ENCODE assay signal across 10 mouse cellular contexts in genomic region chr16:31016169-31016568, GRCm38 (mm10).
A peak's percentile ranks its signal among the peaks of the same experiment; 100 is the strongest.
DNase-seq lines count a peak whose midpoint lies in the region; ATAC-seq lines count a peak whose summit lies in the region.
"Had no signal": no experiment of that assay in that cellular context is flagged by ENCODE, and none has a peak within 500 bp of the region (broad histone marks: within the 10 kb centered on the region; RNA-seq: fewer than 3 reads in every experiment).

No protein-coding gene starts in this region.

- no peaks in the 10 kb centered on the region for H3K36me3 ChIP-seq in limb, embryonic 12.5 days
- H3K36me3 ChIP-seq in limb, embryonic 10.5 days: no peaks in the 10 kb centered on the region
- H3K36me3 ChIP-seq: embryonic facial prominence, embryonic 15.5 days had no signal

- H3K27me3 ChIP-seq in limb, embryonic 12.5 days: no peaks in the 10 kb centered on the region
- no peaks in the 10 kb centered on the region for H3K27me3 ChIP-seq in limb, embryonic 10.5 days (ENCODE audit: low read depth, poor library complexity, severe bottlenecking)
- H3K27me3 ChIP-seq: embryonic facial prominence, embryonic 15.5 days had no signal

- peak overlapping the region; percentile 12; the same call in 1 of the 2 replicates for H3K27ac ChIP-seq in limb, embryonic 12.5 days
- no peak overlapping the region for H3K27ac ChIP-seq in limb, embryonic 10.5 days

- H3K9me3 ChIP-seq in limb, embryonic 12.5 days: no peaks in the 10 kb centered on the region
- H3K9me3 ChIP-seq in limb, embryonic 10.5 days (replicated peaks): no peaks in the 10 kb centered on the region
- H3K9me3 ChIP-seq: embryonic facial prominence, embryonic 15.5 days had no signal

- peaks cover 14% of the 10 kb centered on the region for H3K4me1 ChIP-seq in limb, embryonic 12.5 days (replicated peaks)
- peaks cover 19% of the 10 kb centered on the region; the same call in 1 of the 2 replicates for H3K4me1 ChIP-seq in limb, embryonic 10.5 days

- ATAC-seq in CD4-positive, CD25-positive, alpha-beta regulatory T cell, adult 4 months: no peak
- no peak for ATAC-seq in limb, embryonic 12.5 days (ENCODE audit: insufficient number of reproducible peaks, insufficient read depth, low FRiP score, low TSS enrichment, low read depth)
- ATAC-seq in common myeloid progenitor, adult 5-6 weeks (replicated peaks; ENCODE audit: low read depth, poor library complexity, severe bottlenecking): 0 out of 2 replicates have a peak, but pooled peaks have one; percentile 52

- 73% methylated on average over 8 of the region's 8 CpGs for WGBS in limb, embryonic 12.5 days
- WGBS in limb, embryonic 10.5 days: 77% methylated on average over 8 of the region's 8 CpGs

- H3K4me3 ChIP-seq in limb, embryonic 12.5 days (replicated peaks): no peak overlapping the region
- no peak overlapping the region for H3K4me3 ChIP-seq in limb, embryonic 10.5 days
- H3K4me3 ChIP-seq: embryonic facial prominence, embryonic 15.5 days had no signal

- H3K4me2 ChIP-seq in limb, embryonic 12.5 days: no peak overlapping the region
- H3K4me2 ChIP-seq: embryonic facial prominence, embryonic 15.5 days; midbrain, embryonic 11.5 days had no signal

- H3K9ac ChIP-seq in limb, embryonic 12.5 days (replicated peaks): no peak overlapping the region
- H3K9ac ChIP-seq: embryonic facial prominence, embryonic 15.5 days had no signal

- peak; percentile 65 for DNase-seq in CD4-positive, CD25-positive, alpha-beta regulatory T cell, adult 2 months (ENCODE audit: low read depth, low spot score)
- DNase-seq in limb, embryonic 10.5 days (ENCODE audit: low spot score): no peak
- DNase-seq in spleen, postnatal 4 days (ENCODE audit: low spot score in 2 of 2): peak; percentile 49 to 82
- DNase-seq in frontal cortex, postnatal 36 days (ENCODE audit: low spot score in 2 of 2): no peak
- no peak for DNase-seq in right cerebral cortex, adult 2 months (ENCODE audit: low spot score in 2 of 2)

Comparison
In these comparisons a context has a peak if more than half of its experiments do, and no peak if none do; other contexts are left out.
1. DNase-seq: peak in CD4-positive, CD25-positive, alpha-beta regulatory T cell, adult 2 months (single experiment) and spleen, postnatal 4 days (2 of 2); none in limb, embryonic 10.5 days (single experiment), frontal cortex, postnatal 36 days (0 of 2) and right cerebral cortex, adult 2 months (0 of 2).